Mouse (Mus musculus): ENCODE data around the gene Gm45713. TPM values are rescaled to one million over a fixed set of nuclear protein-coding genes. Genes with fewer than 3 reads are reported as not detected.

Gene Gm45713
- total and polyA plus RNA-seq, 3 experiments = 3.9 TPM; not detected in 2

DNA sequence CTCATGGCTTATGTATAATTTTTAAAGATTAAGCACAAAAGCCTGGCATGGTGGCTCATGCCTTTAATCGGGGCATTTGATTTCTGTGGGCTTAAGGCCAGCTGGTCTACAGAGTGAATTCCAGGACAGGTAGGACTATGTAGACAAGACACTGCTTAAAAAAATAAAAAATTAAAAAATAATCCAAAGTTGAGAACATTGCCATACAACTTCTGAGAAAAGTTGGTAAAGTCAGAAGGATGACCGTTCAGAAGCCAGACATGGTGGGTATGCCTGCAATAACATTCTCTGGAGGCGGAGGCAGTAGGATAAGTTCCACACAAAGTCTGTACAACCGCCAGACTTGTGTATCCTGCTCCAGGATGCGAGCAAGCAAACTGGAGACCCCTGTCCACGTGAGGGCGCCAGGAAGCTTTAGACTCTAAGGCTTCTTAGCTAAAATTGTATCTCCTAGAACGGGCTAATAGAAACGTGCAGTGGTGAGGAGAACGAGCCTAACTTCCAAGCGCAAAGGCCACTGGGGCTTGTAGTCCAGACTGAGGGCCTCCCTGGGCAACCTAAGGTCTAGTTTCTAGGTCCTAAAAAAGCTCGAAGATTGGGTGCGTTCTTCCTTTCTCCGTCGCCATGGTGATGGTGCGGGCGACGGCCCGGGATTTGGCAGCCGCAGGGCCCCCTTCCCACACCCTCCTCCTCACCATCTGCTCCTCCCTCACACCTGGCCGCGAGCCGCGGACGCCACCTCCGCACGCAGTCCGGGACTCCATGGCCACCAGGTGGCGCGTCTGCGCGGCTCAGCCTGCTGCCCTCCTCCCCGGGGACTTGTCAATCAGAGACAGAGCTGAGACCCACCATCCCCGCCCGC is 25.8 kb upstream of the Gm45713 start (continued):
- TF ChIP-seq CHD1 (IDR thresholded peaks at IDR 0.05; ENCODE audit: low read depth, low read length) (no peak), POLR2A (IDR thresholded peaks at IDR 0.05; ENCODE audit: control insufficient read depth in 1 of 2, insufficient read depth in 1 of 2, low read depth in 1 of 2, low read length in 2 of 2, poor library complexity in 1 of 2) (no peak; a peak in 1 of 4 replicates), E2F4 (IDR thresholded peaks at IDR 0.05; ENCODE audit: borderline replicate concordance, low read depth, low read length) (no peak), TBP (IDR thresholded peaks at IDR 0.05; ENCODE audit: low read depth, low read length) (no peak), POLR2AphosphoS5 (IDR thresholded peaks at IDR 0.05; ENCODE audit: borderline replicate concordance, low read depth, low read length) (no peak)

DNA sequence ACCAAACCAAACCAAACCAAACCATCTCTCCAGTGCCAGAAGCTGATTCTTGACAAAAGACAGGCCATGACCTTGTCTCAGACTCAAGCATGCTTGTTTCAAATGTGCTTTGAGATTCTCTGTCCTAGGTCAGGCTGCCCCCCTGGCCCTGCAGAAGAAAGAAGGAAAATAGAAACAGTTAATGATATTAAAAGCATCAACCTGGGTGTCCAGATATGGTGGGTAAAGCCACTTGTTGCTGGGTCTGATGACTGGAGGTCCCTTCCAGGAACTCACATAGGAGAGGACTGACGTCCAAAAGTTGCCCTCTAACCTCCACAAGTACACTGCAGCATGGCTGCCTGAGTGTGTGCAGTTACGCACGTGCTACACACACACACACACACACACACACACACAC is 24.8 kb upstream of the Gm45713 start:
- no peak for DNase-seq (ENCODE audit: low read depth, low spot score)
- H3K27me3 ChIP-seq (ENCODE audit: control insufficient read depth in 1 of 2, insufficient read depth in 2 of 2, low read length in 2 of 2) = peaks cover 4 to 9% of the 10 kb centered on the region in 2 experiments; a peak in 3 of 4 replicates
- H3K4me3 ChIP-seq (ENCODE audit: control insufficient read depth in 1 of 2, insufficient read depth in 1 of 2, low read depth in 2 of 2, low read length in 2 of 2) = no peak overlapping the region
- TF ChIP-seq GATA1 (IDR thresholded peaks at IDR 0.05; ENCODE audit: low read depth, low read length) (no peak), BHLHE40 (IDR thresholded peaks at IDR 0.05; ENCODE audit: borderline replicate concordance, low read depth, low read length) (no peak), USF1 (IDR thresholded peaks at IDR 0.05; ENCODE audit: low read depth, low read length) (no peak), MEF2A (IDR thresholded peaks at IDR 0.05; ENCODE audit: extremely low read depth, insufficient replicate concordance, low read depth, low read length, poor library complexity, severe bottlenecking) (no peak), NRF1 (IDR thresholded peaks at IDR 0.05; ENCODE audit: insufficient read depth, low read depth, low read length, poor library complexity, severe bottlenecking) (no peak), MYB (IDR thresholded peaks at IDR 0.05; ENCODE audit: low read depth, low read length) (no peak), TAL1 (IDR thresholded peaks at IDR 0.05; ENCODE audit: low read length) (no peak), MAZ (IDR thresholded peaks at IDR 0.05; ENCODE audit: low read depth, low read length) (no peak), HCFC1 (IDR thresholded peaks at IDR 0.05; ENCODE audit: low read depth, low read length) (no peak), ZC3H11A (IDR thresholded peaks at IDR 0.05; ENCODE audit: low read depth, low read length) (no peak), ELF1 (IDR thresholded peaks at IDR 0.05; ENCODE audit: low read depth, low read length) (no peak), SIN3A (IDR thresholded peaks at IDR 0.05; ENCODE audit: low read length) (no peak), JUND (IDR thresholded peaks at IDR 0.05; ENCODE audit: low read depth, low read length) (no peak)
- peaks cover 0 to 4% of the 10 kb centered on the region in 2 experiments; a peak in 1 of 4 replicates for H3K36me3 ChIP-seq (ENCODE audit: control insufficient read depth in 1 of 2, insufficient read depth in 2 of 2, low read length in 2 of 2)
- H3K27ac ChIP-seq (ENCODE audit: control insufficient read depth, low read depth, low read length) = no peak overlapping the region
- no peaks in the 10 kb centered on the region for H3K79me2 ChIP-seq (ENCODE audit: control insufficient read depth, insufficient read depth, low read length, poor library complexity)
- peaks cover 0 to 3% of the 10 kb centered on the region in 2 experiments; a peak in 3 of 4 replicates for H3K4me1 ChIP-seq (ENCODE audit: control insufficient read depth in 1 of 2, insufficient read depth in 2 of 2, low read length in 2 of 2)
- no peaks in the 10 kb centered on the region for H3K9me3 ChIP-seq (replicated peaks; ENCODE audit: insufficient read depth, low read length)
- no peak overlapping the region for H3K9ac ChIP-seq (ENCODE audit: control insufficient read depth, low read depth, low read length, poor library complexity, severe bottlenecking)

All from MEL (cell line).